Mouse (Mus musculus) retina, postnatal 7 days (tissue): ENCODE data around the gene Mdk.

Experiments
- DNase-seq: peaks from one replicate; pipeline ENCODE4 v3.0.0-alpha.2; 2012; ENCODE audit warnings: low read depth, low spot score

The Mdk gene

DNA sequence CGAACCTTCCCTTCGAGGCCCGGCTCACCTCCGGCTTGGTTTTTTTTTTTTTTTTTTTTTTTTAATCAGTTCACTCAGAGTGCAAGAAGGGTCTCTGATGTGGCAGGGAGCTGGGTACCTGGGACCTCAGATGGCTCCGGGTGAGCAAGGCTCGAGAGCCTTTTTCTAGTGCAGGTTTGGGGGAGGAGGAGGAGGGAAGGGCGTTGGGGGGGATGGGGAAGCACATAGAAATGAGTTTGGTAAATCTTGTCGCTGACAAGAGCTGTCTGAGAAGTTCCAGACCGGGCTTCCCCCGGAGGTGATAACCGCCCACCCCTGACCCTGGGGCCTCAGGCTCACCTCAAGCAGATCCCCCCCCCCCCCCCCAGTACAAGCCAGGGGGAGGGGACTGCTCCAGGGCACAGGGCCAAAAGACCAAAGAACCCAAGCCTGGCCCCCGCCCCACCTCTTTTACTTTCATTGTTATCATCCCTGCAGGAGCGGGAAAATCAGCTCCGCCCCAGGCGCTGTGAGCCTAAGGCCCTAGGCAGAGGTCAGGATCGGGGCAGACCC is at the start of gene Mdk:
TSS of gene Mdk (minus strand) at position 138 of the 552 bp plus-strand sequence.
- no peak for DNase-seq

DNA sequence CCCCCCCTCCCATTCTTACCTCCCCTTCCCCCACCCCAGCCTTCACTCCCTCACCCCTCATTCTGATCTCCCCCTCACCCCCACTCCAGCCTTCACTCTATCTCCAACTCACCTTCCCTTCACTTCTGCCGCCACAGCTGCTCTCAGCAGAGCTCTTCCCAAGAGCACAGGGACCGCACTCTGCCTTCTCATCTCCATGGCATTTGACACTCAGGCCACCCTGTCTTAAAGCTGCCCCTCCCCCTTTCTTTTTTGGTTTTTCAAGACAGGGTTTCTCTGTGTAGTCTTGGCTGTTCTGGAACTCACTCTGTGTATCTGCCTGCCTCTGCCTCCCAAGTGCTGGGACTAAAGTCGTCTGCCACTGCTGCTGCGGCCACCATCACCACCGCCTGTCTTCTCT is 48.7 kb upstream of the Mdk start:
- no peak for DNase-seq

DNA sequence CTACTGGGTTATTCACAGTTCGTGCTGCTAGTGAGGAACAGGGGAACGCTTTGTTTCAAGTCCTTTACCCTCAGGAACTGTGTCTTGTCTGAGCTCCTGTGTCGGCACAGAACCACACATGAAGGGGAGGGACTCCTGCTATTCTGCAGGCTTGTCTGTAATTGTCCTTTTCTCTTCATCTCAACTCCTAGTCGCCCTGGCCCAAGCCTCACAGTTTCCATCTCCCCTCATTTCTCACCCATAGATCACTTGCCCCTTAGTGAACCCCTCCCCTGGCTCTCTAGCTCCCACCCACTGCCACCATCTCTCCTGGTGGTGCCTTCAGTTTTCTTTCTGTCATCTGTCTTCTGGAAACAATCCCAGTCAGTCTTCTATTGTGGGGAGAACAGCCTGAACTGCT is 48.1 kb upstream of the Mdk start:
- no peak for DNase-seq

- DNase-seq: no peak
Observed at GRCm38 (mm10) chr2:91978547-91978946, 46.5 kb upstream of the Mdk start.

- DNase-seq: no peak
Observed at GRCm38 (mm10) chr2:91977960-91978359, 45.9 kb upstream of the Mdk start.

DNA sequence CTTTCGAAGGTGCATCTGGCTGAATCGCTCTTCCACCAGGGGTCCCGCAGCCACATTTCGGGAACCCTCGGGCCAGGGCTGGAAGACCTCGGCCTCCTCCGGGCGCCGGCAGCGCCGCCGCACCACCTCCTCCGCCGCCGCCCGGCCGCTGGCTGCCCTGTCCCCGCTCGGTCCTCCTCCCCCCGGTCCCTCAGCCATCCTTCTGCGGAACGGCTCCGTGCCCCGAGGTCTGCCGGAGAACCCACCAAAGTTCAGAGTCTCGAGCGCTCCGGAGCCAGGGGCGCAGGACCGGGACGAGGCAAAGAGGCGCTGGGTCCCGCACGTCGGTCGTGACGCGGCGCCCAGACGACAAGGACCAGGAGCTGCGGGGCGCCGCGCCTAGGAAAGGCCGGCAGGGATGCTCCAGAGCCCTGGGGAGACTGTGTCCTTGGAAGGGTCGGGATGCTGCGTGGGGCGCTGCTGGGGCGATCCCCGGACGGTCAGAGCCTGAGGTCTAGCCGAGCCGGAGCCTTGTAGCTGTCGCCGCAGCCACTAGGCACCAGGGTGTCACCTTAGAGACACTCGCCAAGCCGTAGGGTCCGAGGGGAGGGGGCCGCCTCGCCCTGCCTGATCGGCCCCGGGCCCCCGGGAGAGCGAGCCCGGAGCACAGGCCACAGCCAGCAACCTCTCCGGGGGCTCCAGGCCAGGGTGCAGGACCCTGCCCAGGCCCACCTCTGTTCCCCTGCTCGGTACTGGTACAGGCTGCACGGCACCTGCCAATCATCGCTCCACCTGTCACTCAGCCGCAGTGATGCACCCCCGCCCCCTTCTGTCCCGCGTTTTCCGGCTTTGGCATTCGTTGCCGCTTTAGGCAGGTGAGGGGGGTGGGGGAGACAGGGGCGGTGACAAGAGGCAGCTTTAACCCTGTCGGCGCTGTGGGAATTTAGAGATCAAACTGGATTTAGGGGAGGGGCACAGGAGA is 43.8 kb upstream of the Mdk start, which contains the start of gene Dgkz:
TSS of gene Dgkz (minus strand) at position 284 of the 961 bp plus-strand sequence.
- no peak for DNase-seq

GRCm38 (mm10) chr2:91973416-91974135 is 41.5 kb upstream of the Mdk start:
- DNase-seq: no peak

DNA sequence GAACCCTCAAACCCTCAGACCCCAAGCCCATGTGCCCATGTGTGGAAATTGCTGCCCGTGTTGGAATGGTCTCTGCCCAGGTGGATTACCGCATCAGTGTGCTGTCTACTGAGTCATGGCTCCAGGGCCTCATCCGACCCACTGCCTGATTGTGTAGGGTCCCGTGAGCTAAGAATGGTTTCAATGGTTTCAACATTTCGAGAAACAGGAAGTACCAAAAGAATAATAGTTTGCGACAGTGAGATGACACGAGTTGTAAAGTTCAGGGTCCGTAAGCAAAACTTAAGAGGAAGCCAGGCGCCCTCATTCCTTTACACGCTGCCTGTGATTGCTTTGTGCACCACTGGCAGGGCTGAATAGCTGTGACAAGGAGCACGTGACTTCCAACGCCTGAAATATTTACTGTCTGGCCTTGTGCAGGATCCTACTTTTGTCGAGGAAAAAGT is 40.0 kb upstream of the Mdk start:
- DNase-seq: no peak

- DNase-seq: no peak
Observed at GRCm38 (mm10) chr2:91971231-91972097, 39.4 kb upstream of the Mdk start.

GRCm38 (mm10) chr2:91967962-91968361 is 35.9 kb upstream of the Mdk start:
- no peak for DNase-seq

GRCm38 (mm10) chr2:91966367-91966766 is 34.3 kb upstream of the Mdk start:
- no peak for DNase-seq

DNA sequence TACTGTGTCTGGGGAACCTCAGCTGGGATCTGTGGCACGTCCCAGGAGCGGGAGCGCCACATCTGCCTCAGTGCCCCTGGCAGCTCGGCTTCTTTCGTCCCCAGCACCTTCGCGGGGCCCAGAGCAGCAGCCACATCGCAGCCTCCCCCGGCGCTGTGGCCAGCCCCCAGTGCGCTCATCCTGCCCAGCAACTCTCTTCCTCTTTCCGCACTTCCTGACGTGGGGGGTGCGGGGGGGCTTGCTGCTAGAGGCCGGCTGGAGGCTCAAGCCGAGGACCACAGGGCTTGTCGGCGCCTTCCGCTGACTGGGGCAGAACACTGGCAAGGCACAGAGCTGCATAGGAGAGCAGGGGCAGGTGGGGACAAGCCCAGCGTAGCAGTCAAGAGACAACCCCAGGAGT is 33.3 kb upstream of the Mdk start:
- DNase-seq: no peak

DNA sequence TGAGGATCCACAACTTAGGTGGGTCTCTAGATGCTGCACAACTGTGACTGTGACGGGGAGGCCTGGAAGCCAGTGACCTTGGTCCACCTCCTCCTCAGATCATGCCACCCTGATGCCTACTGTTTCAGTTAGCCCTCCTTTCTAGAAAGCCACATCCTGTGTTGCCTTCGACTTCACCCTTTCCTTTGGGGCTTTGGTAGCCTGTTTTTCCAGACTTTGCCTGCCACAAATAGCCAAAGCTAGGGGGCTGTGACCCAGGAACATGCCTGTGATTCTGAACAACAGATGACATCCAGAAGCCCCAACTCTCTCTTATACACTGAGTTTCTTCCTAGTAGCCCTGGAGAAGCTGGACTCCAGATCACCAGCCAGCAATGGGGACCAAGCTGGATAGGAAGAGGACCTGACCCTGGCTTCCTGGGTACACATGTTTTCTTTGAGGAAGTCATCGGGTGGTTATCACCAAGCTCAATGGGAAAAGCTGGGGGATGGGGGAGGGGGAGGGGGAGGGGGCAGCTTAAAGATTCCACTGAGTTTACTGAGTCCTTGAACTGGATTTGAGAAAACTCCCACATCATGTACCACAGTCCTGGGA is 32.6 kb upstream of the Mdk start:
- DNase-seq: no peak

- DNase-seq: peak; percentile 90
Observed at GRCm38 (mm10) chr2:91963443-91963932, 31.4 kb upstream of the Mdk start.

GRCm38 (mm10) chr2:91962864-91963401 is 30.8 kb upstream of the Mdk start:
- DNase-seq: no peak

GRCm38 (mm10) chr2:91961901-91962761 is 30.0 kb upstream of the Mdk start:
- no peak for DNase-seq

DNA sequence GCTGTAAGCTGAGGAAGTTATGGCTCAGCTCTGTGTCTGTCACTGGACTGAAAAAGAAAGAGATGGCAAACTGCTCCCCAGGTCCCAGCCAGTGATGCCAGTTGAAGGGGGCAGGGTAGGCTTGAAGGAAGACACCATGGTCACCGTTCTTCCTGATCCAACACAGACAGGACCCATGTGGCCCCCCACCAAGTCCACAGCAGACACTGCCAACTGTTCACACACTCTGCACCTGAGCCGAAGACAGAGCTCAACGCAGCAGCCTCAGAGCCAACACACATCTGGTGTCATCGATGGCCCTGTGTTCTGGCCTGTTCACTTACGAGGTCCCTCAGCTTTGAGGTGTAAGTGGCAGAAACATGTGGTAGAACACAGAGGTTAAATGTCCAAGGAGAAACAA is 28.4 kb upstream of the Mdk start:
- DNase-seq: no peak

GRCm38 (mm10) chr2:91959544-91960410 is 27.7 kb upstream of the Mdk start:
- no peak for DNase-seq
